Mouse (Mus musculus) ES-Bruce4 (cell line): ENCODE measurements at regions not wholly inside any gene's neighbourhood (a gene's known extent, or its start where the extent isn't known, plus 50 kb on each side); places are given as distances from the start of the nearest gene placed in this dataset.

ENCODE experiments used
- H3K27ac ChIP-seq: 2 replicates; pipeline ENCODE4 v1.5.1; 2012; ENCODE audit warnings: low read length, inconsistent platforms; ENCODE audit not compliant: insufficient read depth
- H3K27me3 ChIP-seq: 2 replicates; pipeline ENCODE4 v1.6.1; 2012; ENCODE audit warnings: mild to moderate bottlenecking, low read length, inconsistent platforms; ENCODE audit not compliant: control insufficient read depth, poor library complexity, insufficient read depth, severe bottlenecking
- H3K36me3 ChIP-seq: 2 replicates; pipeline ENCODE4 v1.6.1; 2012; ENCODE audit warnings: inconsistent platforms, mild to moderate bottlenecking, low read length, moderate library complexity; ENCODE audit not compliant: control insufficient read depth, poor library complexity, insufficient read depth, severe bottlenecking
- H3K4me1 ChIP-seq: one replicate; pipeline ENCODE4 v1.8.1; 2011; ENCODE audit warnings: low read length; ENCODE audit not compliant: control insufficient read depth, insufficient read depth
- H3K4me3 ChIP-seq: 2 replicates; pipeline ENCODE4 v1.5.1; 2011; ENCODE audit warnings: low read depth, mild to moderate bottlenecking, low read length
- H3K9ac ChIP-seq: 2 replicates; pipeline ENCODE4 v1.6.1; 2012; ENCODE audit warnings: low read depth, mild to moderate bottlenecking, inconsistent platforms; ENCODE audit not compliant: poor library complexity, severe bottlenecking
- H3K9me3 ChIP-seq: replicated peaks from 2 replicates; pipeline ENCODE4 v1.6.1; 2012; ENCODE audit warnings: mild to moderate bottlenecking, low read length, inconsistent platforms; ENCODE audit not compliant: control insufficient read depth, poor library complexity, insufficient read depth, severe bottlenecking
- CTCF ChIP-seq: IDR thresholded peaks from one replicate; pipeline ENCODE4 v1.8.1; 2011; ENCODE audit warnings: low read depth, low read length
- EP300 ChIP-seq: IDR thresholded peaks from 2 replicates; pipeline ENCODE4 v1.6.1; 2011; ENCODE audit warnings: low read depth, low read length; ENCODE audit not compliant: insufficient read depth
- POLR2A ChIP-seq: IDR thresholded peaks from one replicate; pipeline ENCODE4 v1.8.1; 2011; ENCODE audit warnings: low read length; ENCODE audit not compliant: insufficient read depth

DNA sequence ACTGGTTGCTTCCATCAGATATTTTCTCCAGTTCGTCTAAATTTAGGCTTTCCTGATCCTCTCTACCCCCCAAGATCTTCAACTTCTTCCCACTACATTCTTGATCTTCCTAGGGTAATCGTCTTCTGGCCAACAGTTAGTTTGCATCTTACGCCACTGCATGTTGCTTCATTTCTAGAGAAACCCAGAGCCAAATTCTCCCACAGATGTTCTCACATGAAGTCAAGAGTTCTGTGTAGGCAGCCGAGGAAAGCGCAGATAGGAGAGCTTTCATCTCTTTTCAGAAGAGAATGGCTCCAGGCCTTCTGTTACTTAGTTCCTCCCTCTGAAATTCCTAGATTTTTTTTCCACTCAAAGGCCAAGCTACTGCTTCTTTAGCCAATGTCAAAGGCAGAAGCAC, 179.9 kb downstream of the Fgf10 start:
- H3K27ac ChIP-seq = no peak overlapping the region
- no peaks in the 10 kb centered on the region for H3K27me3 ChIP-seq
- TF ChIP-seq POLR2A = no peak
- TF ChIP-seq EP300 = no peak
- no peak for TF ChIP-seq CTCF
- H3K9ac ChIP-seq = no peak overlapping the region
- no peak overlapping the region for H3K4me3 ChIP-seq
- H3K9me3 ChIP-seq = no peaks in the 10 kb centered on the region
- H3K4me1 ChIP-seq = no peaks in the 10 kb centered on the region
- no peaks in the 10 kb centered on the region for H3K36me3 ChIP-seq

DNA sequence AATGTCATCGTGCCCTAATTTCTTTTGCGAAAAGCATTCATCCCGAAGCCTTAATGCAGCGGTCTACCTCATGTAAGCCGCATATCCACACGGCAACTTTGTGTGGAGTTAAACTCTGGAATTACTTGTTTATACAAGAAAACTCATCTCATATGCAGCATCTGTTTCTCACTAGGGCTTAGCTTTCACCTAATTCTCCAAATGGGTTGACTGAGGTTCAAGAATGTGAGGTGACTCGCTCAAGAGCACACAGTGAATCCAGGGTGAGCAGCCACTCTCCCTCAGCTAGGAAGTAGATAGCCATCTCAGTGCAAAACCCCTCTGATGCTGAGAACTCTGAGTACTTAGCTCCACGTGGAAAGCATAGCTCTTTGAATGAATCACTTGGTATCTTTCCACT, 181.1 kb downstream of the Fgf10 start:
- Histone ChIP-seq H3K9me3 (no peaks in the 10 kb centered on the region), H3K4me3 (no peak overlapping the region), H3K27ac (no peak overlapping the region), H3K36me3 (no peaks in the 10 kb centered on the region), H3K27me3 (no peaks in the 10 kb centered on the region), H3K9ac (no peak overlapping the region), H3K4me1 (no peaks in the 10 kb centered on the region)
- TF ChIP-seq POLR2A (no peak), CTCF (no peak)

DNA sequence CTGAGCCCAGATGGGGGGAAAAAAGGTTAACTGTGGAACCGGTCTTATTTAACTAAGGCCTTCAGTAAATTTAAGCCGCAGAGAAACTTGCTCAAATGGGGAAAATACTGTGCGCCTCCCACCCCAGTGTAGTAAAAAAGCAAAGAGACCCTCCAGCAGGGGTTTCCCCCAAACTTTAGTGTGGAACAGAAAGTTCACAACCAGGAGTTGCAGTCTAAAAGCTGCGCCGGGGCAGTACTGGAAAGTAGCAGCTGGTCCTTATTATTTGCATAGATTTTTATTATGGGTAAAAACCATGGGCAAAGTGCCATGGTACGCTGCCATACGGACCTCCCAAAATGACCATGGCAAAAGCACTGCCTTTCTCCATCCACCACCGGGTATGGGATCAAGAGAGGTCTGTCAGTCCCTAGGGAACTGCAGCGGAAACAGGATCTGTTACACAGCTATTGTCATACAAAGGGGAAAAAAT, 216.8 kb downstream of the Fgf10 start:
- H3K27ac ChIP-seq = no peak overlapping the region
- H3K4me1 ChIP-seq = no peaks in the 10 kb centered on the region
- H3K4me3 ChIP-seq = no peak overlapping the region
- no peak overlapping the region for H3K9ac ChIP-seq
- no peaks in the 10 kb centered on the region for H3K9me3 ChIP-seq
- H3K27me3 ChIP-seq = no peaks in the 10 kb centered on the region
- TF ChIP-seq EP300 (no peak), POLR2A (no peak), CTCF (no peak)
- no peaks in the 10 kb centered on the region for H3K36me3 ChIP-seq

DNA sequence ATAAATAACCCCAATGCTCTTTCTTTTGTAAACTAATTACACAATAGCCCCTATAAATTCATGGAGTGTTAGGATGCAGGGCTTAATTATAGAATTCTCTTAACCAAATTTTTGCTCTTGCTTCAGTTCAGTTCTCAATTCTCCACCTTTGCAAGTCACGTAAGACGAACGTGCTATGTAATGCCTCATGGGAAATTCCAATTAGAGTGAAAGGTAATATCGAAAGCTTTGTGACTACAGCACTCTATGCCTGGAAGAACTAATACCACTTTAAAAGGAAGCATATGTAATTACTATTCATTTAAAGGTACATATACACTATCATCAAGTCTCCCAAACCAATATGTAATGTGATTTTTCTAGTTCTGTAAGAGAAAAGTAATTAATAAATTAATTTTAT, 225.5 kb downstream of the Fgf10 start:
- Histone ChIP-seq H3K27me3 (no peaks in the 10 kb centered on the region), H3K9ac (no peak overlapping the region), H3K4me3 (no peak overlapping the region), H3K27ac (no peak overlapping the region), H3K9me3 (no peaks in the 10 kb centered on the region), H3K4me1 (no peaks in the 10 kb centered on the region), H3K36me3 (no peaks in the 10 kb centered on the region)
- TF ChIP-seq CTCF = no peak
- TF ChIP-seq EP300 = no peak
- no peak for TF ChIP-seq POLR2A

DNA sequence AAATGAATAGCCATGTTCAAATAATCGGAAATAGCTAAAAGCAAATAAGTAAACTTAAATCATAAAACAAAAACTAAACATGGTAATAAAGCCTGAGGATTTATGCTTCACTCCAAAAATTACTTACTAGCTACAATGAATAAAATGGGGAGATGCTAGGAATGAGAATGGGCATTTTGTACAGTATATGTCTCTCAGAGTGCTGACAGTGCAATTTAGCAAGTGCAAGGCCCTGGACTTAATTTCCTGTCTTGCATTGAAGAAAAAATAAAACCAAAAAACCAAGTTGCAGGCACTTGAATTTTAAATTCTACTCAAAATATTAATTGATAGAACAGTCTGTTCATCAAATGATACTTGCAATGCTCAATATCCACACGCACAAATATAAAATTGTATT, 232.4 kb downstream of the Fgf10 start:
- no peak for TF ChIP-seq POLR2A
- TF ChIP-seq EP300 = no peak
- no peak for TF ChIP-seq CTCF
- Histone ChIP-seq H3K9me3 (no peaks in the 10 kb centered on the region), H3K4me3 (no peak overlapping the region), H3K9ac (no peak overlapping the region), H3K36me3 (no peaks in the 10 kb centered on the region), H3K27ac (no peak overlapping the region), H3K27me3 (no peaks in the 10 kb centered on the region), H3K4me1 (no peaks in the 10 kb centered on the region)

DNA sequence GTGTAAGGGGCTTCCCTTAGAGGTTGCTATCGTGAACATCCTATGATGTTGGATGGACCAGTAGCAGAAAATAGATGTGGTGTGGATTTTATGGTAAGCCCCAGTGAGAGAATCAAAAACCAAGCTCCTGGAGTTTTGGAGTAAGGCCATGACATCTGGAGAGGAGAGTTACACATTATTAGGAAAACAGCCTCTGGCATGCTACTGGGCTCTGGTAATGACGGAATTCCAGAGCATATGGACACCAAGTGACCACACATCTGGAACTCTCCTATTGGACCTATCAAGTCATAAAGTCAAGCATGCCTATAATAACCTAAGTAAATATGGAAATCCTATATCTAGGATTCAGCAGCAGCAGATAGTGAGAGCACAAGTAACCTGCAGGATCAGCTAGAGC, 240.8 kb downstream of the Fgf10 start:
- Histone ChIP-seq H3K9ac (no peak overlapping the region), H3K9me3 (no peaks in the 10 kb centered on the region), H3K27ac (no peak overlapping the region), H3K27me3 (no peaks in the 10 kb centered on the region), H3K36me3 (no peaks in the 10 kb centered on the region), H3K4me1 (no peaks in the 10 kb centered on the region), H3K4me3 (no peak overlapping the region)
- TF ChIP-seq CTCF (no peak), EP300 (no peak), POLR2A (no peak)
